Mouse (Mus musculus) neural tube, embryonic 12.5 days (tissue): ENCODE measurements around the gene Prss8. TPM values are rescaled to one million over a fixed set of nuclear protein-coding genes. Genes with fewer than 3 reads are reported as not detected.
A peak's percentile ranks its signal among the peaks of the same experiment; 100 is the strongest.

Experiments used
- ATAC-seq: fragments of 200-750 bp; cut with Nextera tagmentation; 2 replicates; pipeline ENCODE4 v1.8.0; 2017; ENCODE audit warnings: low read depth, mild to moderate bottlenecking, moderate TSS enrichment, moderate library complexity; ENCODE audit not compliant: low FRiP score
- H3K27ac ChIP-seq: fragments of 300-500 bp; sonication (generic); 2 replicates; pipeline ENCODE4 v1.5.1; 2016
- H3K27me3 ChIP-seq: fragments of 300-500 bp; sonication (generic); replicated peaks from 2 replicates; pipeline ENCODE4 v1.6.1; 2016; ENCODE audit warnings: mild to moderate bottlenecking
- H3K36me3 ChIP-seq: fragments of 300-500 bp; sonication (generic); 2 replicates; pipeline ENCODE4 v1.6.1; 2016; ENCODE audit warnings: mild to moderate bottlenecking
- H3K4me1 ChIP-seq: fragments of 300-500 bp; sonication (generic); 2 replicates; pipeline ENCODE4 v1.6.1; 2016
- H3K4me2 ChIP-seq: fragments of 300-500 bp; sonication (generic); replicated peaks from 2 replicates; pipeline ENCODE4 v1.6.1; 2016; ENCODE audit warnings: mild to moderate bottlenecking
- H3K4me3 ChIP-seq: fragments of 300-500 bp; sonication (generic); 2 replicates; pipeline ENCODE4 v1.5.1; 2016
- H3K9ac ChIP-seq: fragments of 300-500 bp; sonication (generic); 2 replicates; pipeline ENCODE4 v1.6.1; 2016; ENCODE audit warnings: mild to moderate bottlenecking
- H3K9me3 ChIP-seq: fragments of 300-500 bp; sonication (generic); 2 replicates; pipeline ENCODE4 v1.6.1; 2016; ENCODE audit warnings: mild to moderate bottlenecking
- WGBS: fragments of 180-500 bp; shearing (Covaris S2); methylation state at CpG from one replicate; pipeline ENCODE4 v1.1.7; 2016; 5-methylcytosine and 5-hydroxymethylcytosine counted together
- polyA plus RNA-seq: library from polyadenylated mRNA; unstranded; fragments of >200 nt; fragmentation: Nextera tagmentation; extraction: Ambion mirVana; gene quantifications from 2 replicates; pipeline ENCODE4 v1.2.1, GENCODE M21; 2016

Gene Prss8
- polyA plus RNA-seq, 1 experiment from 2014 or later: 0.58 TPM

GRCm38 (mm10) chr7:127936216-127936884, 6.4 kb upstream of the Prss8 start:
- peak overlapping the region; percentile 67 for H3K4me3 ChIP-seq
- WGBS: 60% methylated on average over 18 of the region's 18 CpGs
- ATAC-seq: no peak
- H3K27me3 ChIP-seq: 0 out of 2 replicates have a peak, but pooled peaks cover 3% of the 10 kb centered on the region
- H3K9me3 ChIP-seq: no peaks in the 10 kb centered on the region
- H3K9ac ChIP-seq: peak overlapping the region; percentile 76
- H3K4me2 ChIP-seq: peak overlapping the region; percentile 93
- H3K27ac ChIP-seq: no peak overlapping the region
- peaks cover 17% of the 10 kb centered on the region for H3K4me1 ChIP-seq
- H3K36me3 ChIP-seq: no peaks in the 10 kb centered on the region

DNA sequence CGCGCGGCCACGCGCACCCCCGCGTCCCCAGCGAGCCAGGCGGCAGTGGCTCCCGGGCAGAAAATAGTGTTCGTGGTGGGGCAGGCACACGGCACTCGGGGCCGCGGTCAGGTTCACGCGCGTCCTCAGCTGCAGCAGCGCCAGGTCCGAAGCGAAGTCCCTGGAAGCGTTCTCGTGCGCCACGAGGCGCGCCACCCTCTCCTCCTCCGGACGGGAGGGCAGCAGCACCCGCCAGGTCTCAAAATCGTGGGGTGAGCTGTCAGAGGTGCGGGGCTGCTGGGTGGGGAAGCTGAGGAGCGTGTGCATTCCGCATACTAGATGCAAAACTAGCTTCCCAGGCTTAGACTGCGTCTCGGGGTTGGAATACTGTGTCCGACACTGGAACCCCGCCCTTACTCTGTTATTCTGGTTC, 5.8 kb upstream of the Prss8 start:
- peak overlapping the region; percentile 93 for H3K4me2 ChIP-seq
- no peaks in the 10 kb centered on the region for H3K36me3 ChIP-seq
- H3K27me3 ChIP-seq: 0 out of 2 replicates have a peak, but pooled peaks cover 5% of the 10 kb centered on the region
- H3K4me3 ChIP-seq: peak overlapping the region; percentile 67
- H3K27ac ChIP-seq: peak overlapping the region; percentile 60; the same call in 1 of the 2 replicates
- ATAC-seq: peak; percentile 51; the same call in 1 of the 2 replicates
- H3K9me3 ChIP-seq: no peaks in the 10 kb centered on the region
- WGBS: under 1% methylated on average over 38 of the region's 38 CpGs
- H3K4me1 ChIP-seq: peaks cover 17% of the 10 kb centered on the region
- peak overlapping the region; percentile 76 for H3K9ac ChIP-seq

DNA sequence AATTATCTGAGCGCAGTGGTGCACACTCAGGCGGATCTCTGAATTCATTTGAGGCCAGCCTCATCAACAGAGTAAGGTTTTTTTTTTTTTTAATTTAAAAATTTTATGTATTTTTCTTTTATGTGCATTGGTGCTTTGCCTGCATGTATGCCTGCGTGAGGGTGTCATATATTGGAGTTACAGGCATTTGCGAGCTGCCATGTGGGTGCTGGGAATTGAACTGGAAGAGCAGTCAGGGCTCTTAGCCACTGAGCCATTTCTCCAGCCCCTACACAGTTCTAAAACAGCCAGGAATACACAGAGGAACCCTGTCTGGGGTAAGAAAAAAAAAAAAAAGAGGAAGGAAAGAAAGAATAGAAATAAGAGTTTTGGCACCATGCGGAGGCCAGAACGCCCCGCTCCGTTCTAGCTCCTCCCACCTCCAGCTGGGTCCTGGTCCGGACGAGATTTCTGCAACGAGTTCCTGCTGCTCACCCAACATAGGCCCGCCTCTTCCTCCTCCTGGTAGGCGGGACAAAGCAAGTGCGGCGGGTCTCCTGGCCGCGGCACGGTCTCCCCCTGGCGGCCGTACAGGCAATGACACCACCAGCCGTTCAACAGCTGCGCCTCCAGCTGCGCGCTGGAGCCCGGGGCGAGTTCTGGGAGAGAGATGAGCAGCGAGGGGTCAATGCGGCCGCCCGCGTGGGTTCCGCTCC, 5.3 kb upstream of the Prss8 start:
- 6% methylated on average over 32 of the region's 32 CpGs for WGBS
- H3K27ac ChIP-seq: peak overlapping the region; percentile 60; the same call in 1 of the 2 replicates
- H3K9ac ChIP-seq: peak overlapping the region; percentile 76
- peak overlapping the region; percentile 93 for H3K4me2 ChIP-seq
- H3K4me3 ChIP-seq: peak overlapping the region; percentile 67
- ATAC-seq: peak; percentile 95
- H3K27me3 ChIP-seq: peaks cover 8% of the 10 kb centered on the region; the same call in 1 of the 2 replicates
- no peaks in the 10 kb centered on the region for H3K36me3 ChIP-seq
- peaks cover 17% of the 10 kb centered on the region for H3K4me1 ChIP-seq
- no peaks in the 10 kb centered on the region for H3K9me3 ChIP-seq

GRCm38 (mm10) chr7:127934075-127934474, 4.2 kb upstream of the Prss8 start:
- Histone ChIP-seq H3K4me2 (no peak overlapping the region), H3K4me3 (no peak overlapping the region), H3K27ac (no peak overlapping the region), H3K36me3 (no peaks in the 10 kb centered on the region), H3K27me3 (peaks cover 19% of the 10 kb centered on the region), H3K9ac (0 out of 2 replicates have a peak overlapping the region, but pooled peaks have one; percentile 33), H3K9me3 (no peaks in the 10 kb centered on the region), H3K4me1 (peaks cover 17% of the 10 kb centered on the region)
- ATAC-seq: no peak
- WGBS: 87% methylated on average over 5 of the region's 5 CpGs

- 21% methylated on average over 13 of the region's 13 CpGs for WGBS
- no peaks in the 10 kb centered on the region for H3K9me3 ChIP-seq
- no peak overlapping the region for H3K9ac ChIP-seq
- H3K36me3 ChIP-seq: no peaks in the 10 kb centered on the region
- no peak overlapping the region for H3K4me2 ChIP-seq
- no peak overlapping the region for H3K27ac ChIP-seq
- H3K4me3 ChIP-seq: no peak overlapping the region
- H3K27me3 ChIP-seq: peaks cover 33% of the 10 kb centered on the region
- H3K4me1 ChIP-seq: peaks cover 17% of the 10 kb centered on the region
- no peak for ATAC-seq
Measured at GRCm38 (mm10) chr7:127932273-127933031, 2.5 kb upstream of the Prss8 start.

DNA sequence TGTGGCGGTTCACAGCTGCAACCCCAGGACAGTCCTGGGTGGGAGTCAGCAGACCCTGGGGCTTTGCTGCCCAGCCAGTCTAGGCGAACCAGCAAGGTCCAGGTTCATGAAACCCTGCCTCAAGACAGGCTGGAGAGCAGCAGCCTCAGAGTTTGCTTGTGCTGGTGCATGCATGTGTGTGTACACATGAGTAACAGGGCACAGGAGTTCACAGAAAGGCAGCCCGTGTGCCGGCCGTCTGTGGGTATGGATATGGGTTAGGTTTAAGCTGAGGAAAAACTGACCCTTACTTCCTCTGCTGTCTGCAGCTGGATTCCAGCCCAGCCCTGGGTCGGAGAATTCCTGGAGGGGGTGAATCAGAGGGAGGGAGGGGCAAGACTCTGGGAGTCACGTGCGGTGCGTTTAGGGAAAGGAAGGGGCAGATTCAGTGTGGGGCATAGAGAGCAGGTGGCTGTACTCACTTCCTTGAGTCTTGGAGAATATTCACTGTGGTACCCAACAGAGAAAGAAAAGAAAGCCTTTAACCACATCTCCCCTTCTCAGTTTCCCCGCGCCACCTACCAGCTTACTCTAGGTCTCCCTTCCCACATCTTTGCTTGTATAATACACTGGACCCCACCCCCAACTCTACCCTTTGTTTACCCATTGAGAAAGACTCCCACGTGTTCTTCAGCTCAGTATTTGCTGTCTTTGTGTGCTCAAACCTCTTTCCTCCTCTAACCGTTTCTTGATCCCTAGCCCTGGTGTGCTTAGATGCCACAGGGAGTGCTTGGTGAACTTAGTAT, 1.6 kb upstream of the Prss8 start:
- Histone ChIP-seq H3K4me2 (no peak overlapping the region), H3K4me1 (peaks cover 16% of the 10 kb centered on the region), H3K36me3 (peaks cover 8% of the 10 kb centered on the region; the same call in 1 of the 2 replicates), H3K4me3 (no peak overlapping the region), H3K27me3 (peaks cover 33% of the 10 kb centered on the region), H3K9me3 (no peaks in the 10 kb centered on the region), H3K9ac (no peak overlapping the region), H3K27ac (no peak overlapping the region)
- WGBS: 55% methylated on average over 13 of the region's 13 CpGs
- ATAC-seq: no peak

DNA sequence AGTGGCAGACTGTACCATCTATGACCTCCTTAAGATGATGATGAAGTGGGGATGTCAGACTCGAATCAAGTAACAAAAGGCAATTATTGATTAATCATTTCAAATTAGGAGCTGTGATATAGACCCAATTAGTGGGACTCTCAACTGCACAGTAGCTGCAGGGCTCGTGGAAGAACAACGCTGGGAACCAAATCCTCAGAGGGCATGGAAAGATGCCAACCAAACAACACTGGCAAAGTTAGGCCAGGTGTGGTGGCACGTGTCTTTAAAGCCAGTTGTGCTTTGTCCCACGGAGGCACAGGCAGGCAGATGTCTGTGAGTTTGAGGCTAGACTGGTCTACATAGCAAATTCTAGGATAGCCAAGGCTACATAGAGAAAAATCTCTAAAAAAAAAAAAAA, 732 bp upstream of the Prss8 start:
- H3K4me2 ChIP-seq: no peak overlapping the region
- H3K27ac ChIP-seq: no peak overlapping the region
- H3K4me1 ChIP-seq: peaks cover 8% of the 10 kb centered on the region; the same call in 1 of the 2 replicates
- 78% methylated on average over 5 of the region's 5 CpGs for WGBS
- no peak for ATAC-seq
- no peak overlapping the region for H3K9ac ChIP-seq
- peaks cover 33% of the 10 kb centered on the region for H3K27me3 ChIP-seq
- H3K4me3 ChIP-seq: no peak overlapping the region
- H3K9me3 ChIP-seq: no peaks in the 10 kb centered on the region
- H3K36me3 ChIP-seq: peaks cover 13% of the 10 kb centered on the region

GRCm38 (mm10) chr7:127928596-127928995, 1.3 kb downstream of the Prss8 start:
- Histone ChIP-seq H3K9me3 (no peaks in the 10 kb centered on the region), H3K27me3 (peaks cover 33% of the 10 kb centered on the region), H3K36me3 (peaks cover 34% of the 10 kb centered on the region), H3K4me1 (no peaks in the 10 kb centered on the region), H3K4me3 (no peak overlapping the region), H3K9ac (no peak overlapping the region), H3K4me2 (no peak overlapping the region), H3K27ac (no peak overlapping the region)
- ATAC-seq: no peak
- WGBS: 53% methylated on average over 5 of the region's 5 CpGs

DNA sequence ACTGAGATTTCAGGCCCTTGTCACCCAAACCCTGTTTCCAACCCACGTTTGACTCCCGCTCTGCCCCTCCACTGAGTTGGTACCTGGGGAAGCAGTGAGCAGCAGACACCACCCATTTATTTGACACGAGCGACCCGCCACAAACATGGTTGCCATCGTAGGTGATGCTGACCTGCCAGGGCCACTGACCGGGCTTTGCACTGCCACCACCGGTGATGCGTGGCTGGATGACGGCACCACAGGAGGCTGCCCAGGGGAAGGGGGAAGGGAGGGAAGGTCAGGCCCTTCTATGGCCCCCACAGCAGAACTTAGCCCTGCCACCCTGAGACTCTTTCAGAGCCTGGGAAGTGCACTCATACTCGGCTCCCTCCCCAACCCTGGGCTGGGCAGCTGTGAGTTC, 2.2 kb downstream of the Prss8 start:
- peaks cover 40% of the 10 kb centered on the region for H3K36me3 ChIP-seq
- no peaks in the 10 kb centered on the region for H3K4me1 ChIP-seq
- 86% methylated on average over 11 of the region's 11 CpGs for WGBS
- H3K9me3 ChIP-seq: no peaks in the 10 kb centered on the region
- H3K9ac ChIP-seq: no peak overlapping the region
- ATAC-seq: no peak
- H3K4me2 ChIP-seq: no peak overlapping the region
- H3K27ac ChIP-seq: no peak overlapping the region
- peaks cover 33% of the 10 kb centered on the region for H3K27me3 ChIP-seq
- no peak overlapping the region for H3K4me3 ChIP-seq

GRCm38 (mm10) chr7:127926846-127927245, 3.1 kb downstream of the Prss8 start:
- 91% methylated on average over 11 of the region's 11 CpGs for WGBS

DNA sequence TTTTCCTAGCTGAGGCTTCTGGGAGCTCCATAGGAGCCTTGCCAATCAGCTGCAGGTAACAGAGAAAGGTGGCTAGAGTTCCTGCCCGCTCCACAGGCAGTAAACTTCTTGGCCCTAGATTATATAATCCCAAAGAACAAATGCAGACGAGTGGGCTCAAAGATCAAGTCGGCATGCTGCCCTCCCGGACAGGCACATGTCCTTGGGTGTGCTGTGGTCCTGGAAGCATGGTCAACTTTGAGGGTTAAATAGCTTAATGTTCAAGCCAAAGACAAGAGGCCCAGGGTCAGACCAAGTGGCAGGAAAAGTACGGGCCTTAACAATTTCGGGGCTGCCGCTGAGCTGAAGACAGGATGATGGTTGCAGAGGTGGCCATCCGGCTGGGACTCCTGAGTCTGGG, 3.8 kb downstream of the Prss8 start:
- H3K4me3 ChIP-seq: no peak overlapping the region
- H3K4me2 ChIP-seq: no peak overlapping the region
- H3K27ac ChIP-seq: no peak overlapping the region
- H3K36me3 ChIP-seq: peaks cover 54% of the 10 kb centered on the region
- H3K4me1 ChIP-seq: no peaks in the 10 kb centered on the region
- no peak overlapping the region for H3K9ac ChIP-seq
- ATAC-seq: no peak
- no peaks in the 10 kb centered on the region for H3K9me3 ChIP-seq
- peaks cover 28% of the 10 kb centered on the region for H3K27me3 ChIP-seq
- 93% methylated on average over 8 of the region's 8 CpGs for WGBS

More at GRCm38 (mm10) chr7:127926846-127927245, 3.1 kb downstream of the Prss8 start:
- Histone ChIP-seq H3K9me3 (no peaks in the 10 kb centered on the region), H3K36me3 (peaks cover 49% of the 10 kb centered on the region), H3K4me3 (no peak overlapping the region), H3K27ac (no peak overlapping the region), H3K4me2 (no peak overlapping the region), H3K27me3 (peaks cover 33% of the 10 kb centered on the region), H3K4me1 (no peaks in the 10 kb centered on the region), H3K9ac (no peak overlapping the region)
- ATAC-seq: no peak
